Comparison of ENCODE assay signal across 22 mouse cellular contexts in genomic region chr16:56502134-56502533, GRCm38 (mm10). TPM values are rescaled to one million over a fixed set of nuclear protein-coding genes. Genes with fewer than 3 reads are reported as not detected.
A peak's percentile ranks its signal among the peaks of the same experiment; 100 is the strongest.
DNase-seq lines count a peak whose midpoint lies in the region; ATAC-seq lines count a peak whose summit lies in the region.
"Had no signal": no experiment of that assay in that cellular context is flagged by ENCODE, and none has a peak within 500 bp of the region (broad histone marks: within the 10 kb centered on the region; RNA-seq: fewer than 3 reads in every experiment).

No protein-coding gene starts in this region.

- H3K36me3 ChIP-seq in lung, embryonic 16.5 days (ENCODE audit: control insufficient read depth, insufficient read depth, low read length) = no peaks in the 10 kb centered on the region
- no peaks in the 10 kb centered on the region for H3K36me3 ChIP-seq in forebrain, embryonic 11.5 days (ENCODE audit: control insufficient read depth, insufficient read depth, low read length)
- H3K36me3 ChIP-seq: embryonic facial prominence, embryonic 15.5 days; forebrain, embryonic 10.5 days; forebrain, embryonic 15.5 days; G1E; heart, embryonic 10.5 days; hindbrain, embryonic 13.5 days had no signal

- no peak overlapping the region for H3K4me2 ChIP-seq in lung, embryonic 16.5 days (ENCODE audit: low read depth, low read length)
- no peak overlapping the region for H3K4me2 ChIP-seq in forebrain, embryonic 11.5 days (ENCODE audit: low read depth, low read length, severe bottlenecking)
- H3K4me2 ChIP-seq: embryonic facial prominence, embryonic 15.5 days; forebrain, embryonic 15.5 days; hindbrain, embryonic 13.5 days had no signal

- intact Hi-C loops in heart, postnatal 10 days (cut with DNase I) = loop anchor here (10.0 kb wide), 1 partner anchor 187 kb away; no protein-coding TSS in a partner anchor

- DNase-seq in adrenal gland, adult (ENCODE audit: inconsistent age in 2 of 2, low spot score in 1 of 2) = peak; percentile 64 to 84
- no peak for DNase-seq in adrenal gland, postnatal 25 days
- DNase-seq in heart, adult 11 months = peak; percentile 89
- no peak for DNase-seq in heart, postnatal 10 days
- no peak for DNase-seq in lung, postnatal 10 days
- no peak for DNase-seq in forebrain, embryonic 11.5 days (ENCODE audit: low spot score)
- DNase-seq: B cell, adult 2 months; cerebellum, adult 11 months; cerebellum, adult 8-10 months; embryo, embryonic 11 days had no signal

- H3K27me3 ChIP-seq in lung, embryonic 16.5 days (ENCODE audit: control insufficient read depth, insufficient read depth, low read depth, low read length) = no peaks in the 10 kb centered on the region
- H3K27me3 ChIP-seq in forebrain, embryonic 11.5 days (ENCODE audit: control insufficient read depth, insufficient read depth, low read length) = no peaks in the 10 kb centered on the region
- H3K27me3 ChIP-seq: embryonic facial prominence, embryonic 15.5 days; forebrain, embryonic 15.5 days; hindbrain, embryonic 13.5 days had no signal

- H3K4me1 ChIP-seq in lung, embryonic 16.5 days (replicated peaks; ENCODE audit: control insufficient read depth, insufficient read depth, low read length) = peaks cover 11% of the 10 kb centered on the region
- H3K4me1 ChIP-seq in forebrain, embryonic 11.5 days (replicated peaks; ENCODE audit: control insufficient read depth, insufficient read depth, low read length) = no peaks in the 10 kb centered on the region
- H3K4me1 ChIP-seq: forebrain, embryonic 10.5 days; forebrain, embryonic 15.5 days; heart, embryonic 10.5 days; hindbrain, embryonic 13.5 days had no signal

- ATAC-seq in lung, embryonic 16.5 days (ENCODE audit: low read depth) = 0 out of 2 replicates have a peak, but pooled peaks have one; percentile 4
- no peak for ATAC-seq in forebrain, embryonic 11.5 days (replicated peaks; ENCODE audit: low FRiP score)
- ATAC-seq: CD4-positive, CD25-positive, alpha-beta regulatory T cell, adult 4 months; hindbrain, postnatal 0 days had no signal

- no peak overlapping the region for H3K9ac ChIP-seq in lung, embryonic 16.5 days (ENCODE audit: low read length)
- H3K9ac ChIP-seq in forebrain, embryonic 11.5 days (ENCODE audit: low read length) = no peak overlapping the region
- H3K9ac ChIP-seq: embryonic facial prominence, embryonic 15.5 days; forebrain, embryonic 15.5 days; hindbrain, embryonic 13.5 days had no signal

- 64% methylated on average over 3 of the region's 3 CpGs for WGBS in lung, embryonic 16.5 days
- 94% methylated on average over 3 of the region's 3 CpGs for WGBS in forebrain, embryonic 11.5 days

- no peaks in the 10 kb centered on the region for H3K9me3 ChIP-seq in lung, embryonic 16.5 days (ENCODE audit: control insufficient read depth, low read length)
- no peaks in the 10 kb centered on the region for H3K9me3 ChIP-seq in forebrain, embryonic 11.5 days (ENCODE audit: control insufficient read depth, low read length)
- H3K9me3 ChIP-seq: embryonic facial prominence, embryonic 15.5 days; forebrain, embryonic 10.5 days; forebrain, embryonic 15.5 days; G1E; heart, embryonic 10.5 days; hindbrain, embryonic 13.5 days had no signal

- no peak overlapping the region for H3K27ac ChIP-seq in lung, embryonic 16.5 days (ENCODE audit: low read length)
- no peak overlapping the region for H3K27ac ChIP-seq in forebrain, embryonic 11.5 days (ENCODE audit: low read depth, low read length)
- H3K27ac ChIP-seq: embryonic facial prominence, embryonic 15.5 days; forebrain, embryonic 10.5 days; forebrain, embryonic 15.5 days; heart, embryonic 10.5 days; hindbrain, embryonic 13.5 days; hindbrain, postnatal 0 days had no signal

- no peak overlapping the region for H3K4me3 ChIP-seq in lung, embryonic 16.5 days (ENCODE audit: low read length)
- no peak overlapping the region for H3K4me3 ChIP-seq in forebrain, embryonic 11.5 days (ENCODE audit: low read depth, low read length)
- H3K4me3 ChIP-seq: embryonic facial prominence, embryonic 15.5 days; erythroblast, embryonic 14.5 days; forebrain, embryonic 10.5 days; forebrain, embryonic 15.5 days; heart, embryonic 10.5 days; hindbrain, embryonic 13.5 days had no signal

RNA-seq across cellular contexts. Expression of gene Abi3bp, which starts 24.5 kb away (rescaled TPM):
- 4.2 and 5.5 TPM in 2 replicates for total RNA-seq in adrenal gland, postnatal 25 days (2021)
- total RNA-seq in heart, postnatal 10 days (2021) = 10 to 100 TPM in 1 of 2 experiments, 1 to 10 TPM in 1; 9.7 to 10.1 TPM
- 18.9 and 21.3 TPM in 2 replicates for polyA plus RNA-seq in lung, embryonic 16.5 days (2015; fragmentation: Nextera tagmentation; extraction: Ambion mirVana)
- 0.55 and 0.75 TPM in 2 replicates for polyA plus RNA-seq in forebrain, embryonic 11.5 days (2014; fragmentation: Nextera tagmentation; extraction: Ambion mirVana)
- total RNA-seq: common myeloid progenitor, adult 5-6 weeks; hematopoietic stem cell, adult 5-6 weeks had no signal
- polyA plus RNA-seq: erythroblast, embryonic 14.5 days; G1E had no signal

Comparison
In these comparisons a context has a peak if more than half of its experiments do, and no peak if none do; other contexts are left out.
1. DNase-seq: peak in adrenal gland, adult (2 of 2) and heart, adult 11 months (single experiment); none in adrenal gland, postnatal 25 days (single experiment), heart, postnatal 10 days (0 of 2), lung, postnatal 10 days (single experiment) and forebrain, embryonic 11.5 days (single experiment).